Mouse (Mus musculus) gastrocnemius, postnatal 36 days (tissue): Measurements from ENCODE around the gene Spag17. TPM values are rescaled to one million over a fixed set of nuclear protein-coding genes. Genes with fewer than 3 reads are reported as not detected.

Experiments used
- DNase-seq, 2 experiments: peaks; one replicate each; pipeline ENCODE4 v3.0.0; 2022
- intact Hi-C: fragments of 180-260 bp; cut with DNase I; formaldehyde crosslinking; loops from one replicate; pipeline ENCODE4 v1.15.1; 2025
- total RNA-seq, 2 experiments: library from RNA; stranded (reverse); gene quantifications; 2 replicates each; pipeline ENCODE4 v1.2.3; 2021

Spag17 gene
- total RNA-seq, 2 experiments from 2014 or later: not detected

DNA sequence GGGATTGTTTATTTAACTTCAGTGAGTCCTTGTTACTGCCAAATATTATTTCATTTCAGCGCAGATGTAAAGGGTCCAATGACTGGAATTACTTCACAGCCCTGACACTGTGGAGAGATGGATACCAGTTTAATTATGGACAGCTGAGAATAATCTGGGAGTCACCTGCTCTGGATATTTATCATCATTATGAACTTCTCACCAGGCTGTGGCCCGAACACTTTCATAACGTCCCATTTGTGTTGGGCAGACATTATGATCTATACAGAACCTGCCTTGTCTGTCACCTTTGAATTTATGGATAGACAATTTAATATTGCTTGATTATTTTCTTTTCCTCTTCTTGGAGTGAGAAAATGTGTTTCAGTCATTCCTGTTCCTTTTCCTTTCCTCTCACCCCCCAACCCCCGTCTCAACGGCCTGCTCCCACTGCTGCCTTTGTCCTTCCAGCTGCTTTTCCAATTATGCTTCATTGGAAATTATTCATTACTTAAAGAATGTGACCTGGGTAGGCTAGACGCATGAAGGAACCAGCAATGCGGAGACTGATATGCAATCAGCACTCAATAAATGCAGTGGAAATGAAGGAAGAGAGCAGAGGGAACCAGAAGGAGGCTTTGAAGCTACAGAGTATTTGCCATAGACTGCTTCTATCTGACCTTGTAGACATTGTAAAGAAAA lies 74.7 kb downstream of the Spag17 start:
- intact Hi-C loops: no loop called here
- DNase-seq: no peak

DNA sequence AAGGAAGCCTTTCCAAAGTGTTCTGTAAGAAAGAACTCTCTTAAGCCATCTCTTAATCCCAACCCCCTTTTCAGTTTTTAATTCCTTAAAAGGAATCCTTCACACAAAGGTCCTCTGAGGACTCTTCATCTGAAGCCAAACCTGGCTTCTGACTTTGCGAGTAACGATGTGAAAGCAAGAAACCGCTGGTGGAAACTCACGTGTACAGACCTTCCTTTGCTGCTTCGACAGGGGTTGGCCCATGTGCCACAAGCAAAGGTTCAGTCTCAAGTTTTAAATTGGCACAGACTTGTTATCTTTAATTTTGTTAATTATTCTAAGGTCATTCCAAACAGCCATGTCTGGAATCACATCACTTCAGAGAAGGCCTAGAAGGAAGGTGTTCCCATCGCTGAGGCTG lies 79.1 kb downstream of the Spag17 start:
- intact Hi-C loops: no loop called here
- DNase-seq: no peak

DNA sequence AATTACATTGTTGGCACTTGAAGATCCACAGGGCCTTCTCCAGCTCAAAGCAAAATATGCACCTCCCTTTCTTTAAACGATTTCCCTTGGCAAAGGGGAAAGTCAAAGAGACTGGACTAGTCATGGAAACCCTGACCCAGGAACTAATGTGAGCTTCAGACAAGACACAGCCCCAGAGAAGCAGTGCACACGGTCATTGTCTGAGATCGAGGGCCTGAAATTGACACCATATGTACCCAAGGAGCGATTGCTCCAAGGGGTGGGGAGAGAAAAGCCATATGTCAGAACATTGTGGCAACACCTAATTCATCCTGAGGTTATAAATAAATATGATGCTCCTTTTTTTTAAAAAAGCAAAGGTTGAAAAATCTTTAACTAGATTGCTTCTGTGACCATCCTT lies 80.7 kb downstream of the Spag17 start:
- intact Hi-C loops: no loop called here

DNA sequence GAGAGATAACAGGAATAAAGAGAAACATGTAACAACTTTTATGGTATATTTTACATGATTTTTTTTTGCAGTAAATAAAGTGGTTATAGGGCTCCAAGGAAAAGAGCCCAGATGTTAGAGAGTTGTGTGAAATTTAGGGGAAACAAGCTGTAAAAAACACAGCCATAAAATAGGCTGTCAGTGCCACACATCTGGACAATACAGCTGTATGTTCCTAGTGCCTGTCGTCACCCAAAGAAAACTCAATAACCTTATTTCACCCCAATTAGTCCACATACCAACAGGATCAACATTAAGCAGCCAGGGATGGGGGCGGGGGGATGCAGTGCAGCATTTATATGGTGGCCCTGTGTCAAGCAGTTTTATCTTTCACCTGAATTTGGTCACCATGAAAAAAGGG lies 81.1 kb downstream of the Spag17 start:
- no peak for DNase-seq
- intact Hi-C loops: no loop called here

More for the DNA sequence above, 80.7 kb downstream of the Spag17 start:
- DNase-seq: no peak

DNA sequence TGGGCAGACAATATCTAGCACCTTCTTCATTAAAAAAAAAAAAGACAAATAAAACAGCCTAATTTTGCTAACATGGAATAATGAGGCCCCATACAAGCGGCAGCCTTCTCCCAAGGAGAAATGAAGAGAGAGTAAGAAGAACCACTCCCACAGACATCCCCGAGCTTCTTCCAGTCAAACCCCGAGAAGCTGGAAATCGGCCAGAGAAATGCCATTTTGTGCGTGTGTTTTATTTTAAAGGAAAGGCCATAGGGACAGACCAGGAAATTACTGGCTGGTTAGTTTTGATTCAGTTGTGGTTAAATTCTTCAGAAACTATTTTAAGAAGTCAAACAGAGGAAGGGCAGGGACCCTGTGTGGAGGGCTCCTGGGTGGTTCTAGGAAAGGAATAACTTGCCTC lies 85.6 kb downstream of the Spag17 start:
- DNase-seq: no peak
- intact Hi-C loops: no loop called here

DNA sequence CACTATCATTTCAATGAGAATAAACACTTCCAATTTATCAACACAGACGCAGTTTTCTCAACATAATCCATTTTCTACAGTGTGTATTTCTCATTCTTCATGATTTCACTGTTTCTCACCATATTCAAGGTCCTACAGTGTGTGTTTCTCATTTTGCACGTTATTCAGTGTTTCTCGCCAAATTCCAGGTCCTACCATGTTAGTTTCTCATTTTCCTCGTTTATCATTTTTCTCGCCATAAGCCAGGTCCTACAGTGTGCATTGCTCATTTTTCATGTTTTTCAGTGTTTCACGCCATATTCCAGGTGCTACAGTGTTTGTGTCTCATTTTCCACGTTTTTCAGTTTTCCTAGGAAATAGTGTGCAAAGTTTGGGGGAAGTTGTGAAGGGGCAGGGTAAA lies 95.8 kb downstream of the Spag17 start:
- intact Hi-C loops: no loop called here
- DNase-seq: no peak

DNA sequence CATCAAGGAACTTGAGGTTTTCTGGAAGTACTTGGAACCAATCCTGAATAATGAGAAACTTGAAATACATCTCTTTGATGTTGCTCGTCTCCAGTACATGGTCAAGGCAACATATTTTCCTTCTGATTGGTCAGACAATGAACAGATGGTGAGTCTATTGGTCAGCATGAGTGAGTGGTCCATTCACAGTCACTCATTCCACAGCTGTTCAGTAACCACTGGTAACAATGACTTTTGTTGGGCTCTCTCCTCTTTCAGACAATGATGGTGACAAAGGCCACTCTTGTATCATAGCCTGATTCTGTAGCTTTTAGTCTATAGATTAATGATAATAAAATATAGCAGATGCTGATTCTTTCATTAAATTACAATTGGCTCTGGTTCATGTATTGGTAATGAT lies 119.5 kb downstream of the Spag17 start:
- DNase-seq: no peak
- intact Hi-C loops: no loop called here

DNA sequence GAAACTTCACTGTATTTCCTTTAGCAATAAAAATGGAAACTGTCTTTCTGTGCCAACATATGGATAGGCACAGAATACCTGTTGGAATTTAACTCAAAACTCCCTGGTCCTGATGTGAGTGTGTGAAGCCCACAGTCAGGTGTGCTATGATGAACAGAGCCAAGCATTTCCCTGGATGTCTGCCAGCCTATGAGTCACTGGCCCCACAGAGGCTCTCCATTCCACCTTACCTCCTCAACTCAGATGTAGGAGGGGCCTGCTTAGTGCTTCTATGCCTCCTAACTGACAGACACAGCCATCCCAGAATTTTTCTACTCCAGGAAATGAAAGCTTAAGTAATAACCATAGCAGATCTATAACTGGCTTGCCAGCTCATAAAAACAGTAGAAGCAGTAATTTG lies 124.6 kb downstream of the Spag17 start:
- intact Hi-C loops: no loop called here
- DNase-seq: no peak

DNA sequence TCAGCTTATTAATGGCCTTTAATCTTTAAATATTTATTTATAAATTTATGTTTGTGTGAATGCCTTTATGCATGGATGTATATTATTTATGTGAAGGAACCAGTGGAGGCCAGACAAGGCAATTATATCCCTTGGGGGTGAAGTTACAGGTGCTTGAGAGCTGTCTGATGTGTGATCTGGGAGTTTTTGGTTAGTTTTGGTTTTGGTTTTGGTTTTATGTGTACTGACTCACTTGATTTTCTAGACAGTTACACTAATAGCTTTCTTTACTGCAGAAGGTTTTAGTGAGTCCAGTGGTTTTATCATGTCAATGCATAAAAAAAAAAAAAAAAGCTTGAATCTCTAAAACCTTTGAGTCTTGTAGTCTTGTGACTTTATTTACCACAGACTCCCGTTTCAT lies 128.9 kb downstream of the Spag17 start:
- intact Hi-C loops: no loop called here
- DNase-seq: no peak

DNA sequence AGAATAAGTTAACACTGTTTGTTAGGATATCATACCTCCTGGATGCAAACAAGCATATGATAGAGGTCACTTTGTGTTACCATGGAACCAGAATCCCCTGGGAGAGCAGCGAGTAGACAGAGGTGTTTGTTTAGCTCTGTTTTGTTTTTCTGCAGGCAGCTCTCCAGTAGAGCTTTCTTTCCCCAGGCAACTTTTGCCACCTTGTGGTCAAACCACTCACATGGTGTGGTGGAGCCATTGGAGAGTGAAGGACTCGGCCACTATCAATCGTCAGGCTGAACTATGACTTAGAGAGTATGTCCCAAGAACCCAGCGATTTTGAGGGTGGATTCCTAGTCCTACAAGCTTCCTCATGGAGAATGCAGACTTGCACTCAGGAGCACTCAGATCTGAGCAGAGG lies 146.1 kb downstream of the Spag17 start:
- no peak for DNase-seq
- intact Hi-C loops: no loop called here

DNA sequence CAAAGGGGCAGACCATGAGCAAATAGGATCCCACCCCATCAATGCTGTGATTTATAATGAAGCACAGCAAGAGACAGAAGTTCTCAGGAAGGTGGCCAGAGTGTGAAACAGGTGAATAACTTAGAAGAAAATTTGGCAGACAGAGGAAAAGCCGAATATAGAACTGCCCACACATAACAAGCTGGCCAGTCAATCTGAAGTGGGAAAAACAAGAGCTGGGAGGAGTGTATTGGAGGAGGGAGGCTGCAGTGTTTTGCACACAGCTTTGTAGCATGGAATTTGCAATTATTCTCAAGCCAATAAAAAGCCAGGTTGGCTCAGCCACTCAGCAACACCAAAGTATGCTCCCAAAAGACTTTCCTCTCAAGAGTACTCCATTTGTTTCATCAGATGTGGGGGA lies 147.8 kb downstream of the Spag17 start:
- DNase-seq: no peak
- intact Hi-C loops: no loop called here

DNA sequence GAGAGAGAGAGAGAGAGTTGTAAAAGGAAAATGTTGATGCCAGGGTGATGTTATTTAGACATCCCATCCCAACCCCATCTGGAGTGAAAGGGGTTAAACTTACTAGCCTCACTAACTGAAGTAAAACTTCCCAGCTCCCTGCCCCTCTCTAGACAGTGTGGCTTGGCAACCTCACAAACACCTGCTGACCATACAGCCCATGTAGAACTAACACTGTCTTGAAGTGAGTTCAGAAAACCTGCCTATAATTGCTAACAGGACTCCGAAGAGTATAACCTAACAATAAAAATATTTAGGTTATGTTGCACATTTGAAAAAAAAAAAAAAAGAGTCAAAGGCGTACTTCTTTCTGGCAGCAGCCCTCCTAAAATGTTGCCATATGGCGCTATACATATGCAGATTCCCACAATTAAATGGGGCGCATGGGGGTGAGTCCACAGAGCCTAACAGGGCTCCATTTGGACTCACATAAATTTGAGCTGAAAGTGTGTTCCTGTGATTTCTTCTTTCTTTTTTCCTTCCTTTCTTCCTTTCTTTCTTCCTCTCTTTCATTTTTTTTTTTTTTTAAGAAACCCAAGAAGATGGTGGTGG lies 149.3 kb downstream of the Spag17 start:
- intact Hi-C loops: no loop called here

DNA sequence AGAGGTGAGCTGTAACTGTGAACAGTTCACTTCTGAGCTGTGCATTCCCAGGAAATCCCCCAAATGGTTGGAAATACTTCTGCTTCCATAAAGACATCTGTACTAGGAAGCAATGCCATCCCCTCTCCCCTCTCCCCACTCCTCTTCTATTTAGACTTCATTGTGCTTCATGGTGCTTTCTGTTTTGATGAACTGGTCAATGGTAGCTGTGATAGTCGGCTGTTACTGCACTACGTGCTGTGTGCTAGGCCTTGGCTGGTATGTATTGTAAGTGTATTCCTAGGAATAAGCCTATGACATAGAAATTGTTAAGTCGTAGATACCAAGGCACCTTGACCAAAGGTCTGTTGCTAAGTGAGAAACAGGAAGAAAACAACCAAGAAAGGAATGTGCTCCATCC lies 149.9 kb downstream of the Spag17 start:
- intact Hi-C loops: no loop called here
- no peak for DNase-seq

More for the DNA sequence above, 149.3 kb downstream of the Spag17 start:
- DNase-seq: no peak

DNA sequence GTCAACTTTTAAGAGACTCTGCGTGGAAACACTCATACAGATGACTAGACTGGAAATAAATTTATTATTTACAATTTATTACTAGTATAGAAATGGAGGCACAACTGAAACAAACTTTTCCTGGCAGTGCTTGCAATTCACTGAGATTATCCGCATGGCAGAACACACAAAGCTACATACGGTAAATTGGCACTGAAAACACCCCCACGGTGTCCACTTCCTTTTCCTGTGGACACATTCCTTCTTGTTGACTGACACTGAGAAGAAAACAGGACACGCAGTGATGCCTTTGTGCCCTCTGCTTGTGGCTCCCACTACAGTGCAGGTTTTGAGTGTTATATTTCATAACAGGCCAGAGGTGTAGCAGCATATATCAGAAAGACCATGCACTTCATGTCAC lies 151.6 kb downstream of the Spag17 start:
- intact Hi-C loops: no loop called here
- DNase-seq: no peak

DNA sequence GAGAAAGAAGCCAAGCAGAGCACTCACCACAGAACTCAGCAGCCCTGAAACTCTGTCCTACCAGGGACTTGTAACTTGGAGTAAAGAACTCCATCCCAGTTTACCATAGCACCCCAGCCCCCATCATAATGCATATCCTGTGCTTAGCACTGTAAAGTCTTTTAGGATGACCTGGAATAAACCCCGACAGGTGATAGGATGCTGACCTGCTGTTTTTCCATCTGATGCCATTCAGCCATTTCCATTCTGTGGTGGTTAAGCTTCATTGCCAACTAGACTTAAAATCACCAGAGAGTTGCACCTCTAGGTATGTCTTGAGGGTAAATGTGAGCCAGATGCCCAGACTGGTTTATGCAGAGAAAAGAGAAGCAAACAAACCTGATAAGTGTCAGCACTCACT lies 189.2 kb downstream of the Spag17 start:
- intact Hi-C loops: no loop called here
- no peak for DNase-seq

DNA sequence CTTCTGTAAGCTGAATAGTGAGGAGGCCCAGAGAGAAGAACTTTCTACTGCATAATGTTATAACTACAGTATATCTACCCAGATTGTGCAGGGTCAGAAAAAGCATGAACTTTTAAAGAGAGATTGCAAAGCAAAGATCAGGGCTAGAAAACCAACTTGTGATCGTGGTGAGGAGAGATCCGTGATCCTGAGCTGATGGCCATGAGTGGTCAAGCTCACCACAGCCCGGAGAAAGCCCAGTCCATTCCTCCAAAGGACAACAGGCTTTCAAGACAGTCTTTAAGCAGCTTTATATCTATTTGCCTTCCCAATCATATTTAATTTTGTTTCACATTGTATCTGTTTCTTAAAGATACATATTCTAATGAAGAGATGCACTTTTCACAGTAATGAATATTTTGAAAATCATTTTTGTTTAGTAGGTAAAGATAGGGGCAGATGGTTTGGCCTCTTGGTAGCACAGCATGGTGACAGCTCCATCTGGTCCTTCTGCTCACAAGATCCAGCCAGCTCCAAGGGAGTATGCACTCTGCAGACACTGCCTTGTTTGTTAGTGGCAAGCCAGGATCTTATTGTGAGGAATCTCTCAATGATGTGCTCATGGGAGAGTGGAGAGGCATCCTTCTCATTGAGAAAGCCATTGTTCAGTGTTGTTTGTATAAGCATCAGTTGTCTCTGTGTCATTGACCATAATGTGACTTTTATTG lies 217.3 kb downstream of the Spag17 start:
- intact Hi-C loops: no loop called here
- no peak for DNase-seq

DNA sequence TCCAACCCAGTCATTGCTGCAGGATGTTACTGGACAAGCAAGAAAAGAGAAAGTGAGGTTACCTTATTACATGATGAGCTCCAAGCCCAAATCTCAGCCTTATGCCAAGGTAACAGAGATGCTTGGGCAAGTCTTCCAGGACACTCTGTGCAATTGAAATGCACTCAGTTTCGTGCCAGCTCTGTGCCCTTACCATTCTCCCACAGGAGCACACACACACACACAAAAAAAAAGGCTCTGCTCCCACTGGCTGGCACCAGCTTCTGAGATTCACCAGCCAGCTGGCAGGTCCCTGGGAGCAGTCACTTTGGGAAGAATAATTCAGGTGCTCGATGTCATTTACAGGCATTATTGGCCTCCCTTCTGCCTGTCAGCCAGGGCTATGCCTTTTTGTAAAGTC lies 221.5 kb downstream of the Spag17 start:
- no peak for DNase-seq
- intact Hi-C loops: no loop called here

DNA sequence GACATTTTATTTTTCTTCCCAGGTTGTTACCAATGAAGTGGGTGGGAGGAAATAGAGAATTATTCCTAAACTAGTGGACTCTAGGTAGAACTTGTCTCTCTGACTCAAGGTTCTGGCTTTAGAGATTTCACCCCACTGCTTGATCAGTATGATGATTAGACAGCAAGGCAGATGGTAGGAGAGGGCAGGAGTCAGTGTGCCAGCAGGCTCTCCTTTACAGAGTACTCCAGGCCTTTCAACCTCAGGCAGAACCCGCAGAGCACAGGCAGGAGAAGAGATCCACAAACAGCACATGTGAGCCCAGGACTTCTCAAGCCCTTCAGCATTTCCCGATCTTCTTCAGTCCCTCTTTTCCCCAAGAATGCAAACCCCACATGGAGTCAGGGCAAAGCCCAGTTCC lies 233.5 kb downstream of the Spag17 start:
- no peak for DNase-seq
- intact Hi-C loops: no loop called here

DNA sequence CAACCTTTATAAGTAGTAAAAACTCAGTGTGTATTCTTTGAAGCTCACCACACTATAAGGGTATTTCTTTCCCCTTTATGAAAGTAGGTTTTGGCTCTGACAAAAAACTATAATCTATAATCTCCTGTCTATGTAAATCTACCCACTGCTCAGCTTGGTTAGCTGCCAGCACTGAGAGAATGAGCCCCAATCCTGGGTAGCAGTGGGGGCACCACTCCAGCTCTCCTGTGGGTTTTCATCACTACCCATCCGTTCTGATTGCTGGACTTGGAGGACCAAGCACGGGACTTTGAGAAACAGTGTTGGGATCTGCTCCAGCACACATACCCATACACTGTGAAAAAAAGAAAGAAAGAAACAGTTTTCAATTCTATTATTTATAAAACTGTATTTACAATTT lies 236.8 kb downstream of the Spag17 start:
- DNase-seq: no peak
- intact Hi-C loops: no loop called here

DNA sequence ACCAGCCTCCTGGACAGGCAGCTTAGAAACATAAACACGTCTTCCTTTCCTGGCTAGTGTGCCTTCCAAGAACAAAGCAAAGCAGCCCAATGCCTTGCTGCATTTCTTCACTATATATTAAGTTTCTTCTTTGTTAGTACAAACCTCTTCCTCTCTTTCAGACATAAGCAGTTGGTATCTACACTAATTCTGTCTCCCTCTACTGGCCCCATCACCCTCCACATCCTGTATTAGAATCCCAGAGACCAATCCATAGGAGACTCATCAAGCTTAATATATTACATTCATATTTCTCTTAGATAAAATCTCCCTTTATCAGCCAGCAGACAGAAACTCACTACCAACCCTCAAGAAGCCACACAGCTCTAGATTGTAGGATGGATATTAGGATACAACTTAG lies 237.2 kb downstream of the Spag17 start:
- no peak for DNase-seq
- intact Hi-C loops: no loop called here

DNA sequence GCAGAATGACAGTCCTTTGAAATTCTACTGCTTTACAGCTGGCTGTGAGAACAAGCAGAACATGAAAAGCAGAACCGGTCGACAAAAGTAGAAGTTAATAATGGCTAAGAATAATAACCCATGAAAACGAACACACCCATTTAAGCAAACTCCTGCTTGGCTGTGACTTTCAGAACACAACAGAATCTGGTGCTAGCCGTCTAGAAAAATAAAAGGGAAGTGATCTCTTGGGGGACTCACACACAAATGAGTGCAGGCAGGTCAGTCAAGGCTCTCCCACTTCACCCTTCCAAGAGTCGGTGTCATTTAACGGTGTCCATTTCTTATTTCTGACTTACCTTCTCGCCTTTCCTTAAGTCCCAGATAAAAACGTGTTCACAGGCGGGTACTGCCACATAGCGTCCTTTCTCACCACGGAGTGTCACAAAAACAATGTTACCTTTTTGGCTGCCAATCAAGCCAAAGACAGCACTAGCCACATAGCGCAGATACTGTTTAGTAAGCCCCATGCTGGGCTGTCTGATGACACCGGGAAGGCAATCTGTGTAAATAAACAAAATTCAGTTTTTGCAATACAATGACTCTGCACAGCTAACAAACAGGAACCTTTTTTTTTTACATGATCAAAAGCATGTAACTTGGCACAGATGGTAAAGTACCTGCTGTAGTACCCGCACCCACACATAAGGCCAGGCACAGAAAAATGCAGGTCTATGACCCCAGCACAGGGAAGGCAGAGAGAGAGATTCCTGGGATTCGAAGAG lies 275.7 kb downstream of the Spag17 start:
- no peak for DNase-seq
- intact Hi-C loops: no loop called here
